Mouse (Mus musculus) limb, embryonic 13.5 days (tissue): Measurements from ENCODE around the gene Apoa2. TPM values are rescaled to one million over a fixed set of nuclear protein-coding genes. Genes with fewer than 3 reads are reported as not detected.
"Not testable (repeated sequence)": the region's sequence is repeated elsewhere in the genome, so short reads cannot be mapped to it uniquely, and the experiment has no call there.

Experiments
- ATAC-seq: fragments of 200-750 bp; cut with Nextera tagmentation; 2 replicates; pipeline ENCODE4 v1.8.0; 2017; ENCODE audit warnings: low read depth, moderate number of reproducible peaks, moderate TSS enrichment; ENCODE audit not compliant: low FRiP score
- H3K27ac ChIP-seq: fragments of 300-500 bp; sonication (generic); 2 replicates; pipeline ENCODE4 v1.5.1; 2015; ENCODE audit warnings: inconsistent platforms, mild to moderate bottlenecking, moderate library complexity
- H3K27me3 ChIP-seq: fragments of 300-500 bp; sonication (generic); 2 replicates; pipeline ENCODE4 v1.6.1; 2015; ENCODE audit warnings: mild to moderate bottlenecking, inconsistent platforms
- H3K36me3 ChIP-seq: fragments of 300-500 bp; sonication (generic); 2 replicates; pipeline ENCODE4 v1.6.1; 2015; ENCODE audit warnings: inconsistent platforms, mild to moderate bottlenecking, moderate library complexity
- H3K4me1 ChIP-seq: fragments of 300-500 bp; sonication (generic); 2 replicates; pipeline ENCODE4 v1.6.1; 2015; ENCODE audit warnings: inconsistent platforms
- H3K4me2 ChIP-seq: fragments of 300-500 bp; sonication (generic); replicated peaks from 2 replicates; pipeline ENCODE4 v1.6.1; 2015; ENCODE audit warnings: inconsistent platforms, mild to moderate bottlenecking, moderate library complexity
- H3K4me3 ChIP-seq: fragments of 300-500 bp; sonication (generic); 2 replicates; pipeline ENCODE4 v1.5.1; 2015; ENCODE audit warnings: moderate library complexity, mild to moderate bottlenecking, inconsistent platforms
- H3K9ac ChIP-seq: fragments of 300-500 bp; sonication (generic); 2 replicates; pipeline ENCODE4 v1.6.1; 2015; ENCODE audit warnings: mild to moderate bottlenecking, inconsistent platforms
- H3K9me3 ChIP-seq: fragments of 300-500 bp; sonication (generic); 2 replicates; pipeline ENCODE4 v1.6.1; 2016; ENCODE audit warnings: inconsistent platforms
- WGBS: fragments of 180-500 bp; shearing (Covaris S2); methylation state at CpG from one replicate; pipeline ENCODE4 v1.1.7; 2015; 5-methylcytosine and 5-hydroxymethylcytosine counted together
- polyA plus RNA-seq: library from polyadenylated mRNA; unstranded; fragments of >200 nt; fragmentation: Nextera tagmentation; extraction: Ambion mirVana; gene quantifications from 2 replicates; pipeline ENCODE4 v1.2.1, GENCODE M21; 2015

The Apoa2 gene
- polyA plus RNA-seq, 1 experiment from 2014 or later: 2.0 TPM

DNA sequence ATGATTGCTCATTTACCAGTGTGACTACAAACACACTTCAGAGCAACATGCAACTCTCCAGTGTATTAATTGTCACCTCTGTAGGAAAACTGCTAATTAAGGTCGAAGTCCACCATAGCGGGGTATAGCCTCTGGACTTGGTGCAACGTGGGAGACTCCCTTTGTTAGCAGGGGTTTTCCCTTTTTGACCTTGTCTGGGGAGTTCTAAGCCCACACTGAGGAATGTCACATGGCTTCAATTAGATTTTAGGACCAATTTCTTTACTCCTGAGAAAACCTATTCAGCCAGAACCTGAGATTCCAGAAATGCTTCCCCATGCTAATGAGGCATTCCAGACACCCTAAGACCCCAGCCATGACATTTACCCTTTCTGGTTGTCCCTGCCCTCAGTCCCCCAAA, 5.4 kb downstream of the Apoa2 start:
- Histone ChIP-seq H3K4me1 (peaks cover 16% of the 10 kb centered on the region), H3K36me3 (peaks cover 20% of the 10 kb centered on the region), H3K4me3 (no peak overlapping the region), H3K27me3 (no peaks in the 10 kb centered on the region), H3K27ac (peak overlapping the region; percentile 40; the same call in 1 of the 2 replicates), H3K9me3 (no peaks in the 10 kb centered on the region), H3K9ac (no peak overlapping the region), H3K4me2 (no peak overlapping the region)
- ATAC-seq: peak; percentile 66; the same call in 1 of the 2 replicates
- WGBS: 17% methylated on average over 3 of the region's 3 CpGs

DNA sequence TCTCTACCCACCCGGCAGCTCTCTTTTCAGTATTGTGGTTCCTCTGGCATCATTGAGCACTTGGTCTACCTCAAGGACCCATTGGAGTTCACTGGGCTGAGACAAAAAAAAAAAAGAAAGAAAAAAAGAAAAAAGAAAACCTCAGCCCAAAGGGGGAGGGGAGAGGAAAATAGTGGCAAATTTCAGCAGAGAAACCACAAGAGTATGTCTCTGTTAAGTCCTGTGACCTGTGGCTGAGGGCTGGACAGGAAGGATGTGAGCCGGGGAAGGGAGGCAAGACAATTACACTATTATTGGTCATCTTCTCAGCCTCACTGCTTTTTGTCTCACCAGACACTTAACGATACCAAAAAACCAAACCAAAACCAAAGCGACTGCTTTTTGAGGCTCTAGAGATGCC, 7.0 kb downstream of the Apoa2 start:
- no peak for ATAC-seq
- H3K4me2 ChIP-seq: no peak overlapping the region
- WGBS: 81% methylated on average over 4 of the region's 4 CpGs
- no peak overlapping the region for H3K27ac ChIP-seq
- no peaks in the 10 kb centered on the region for H3K9me3 ChIP-seq
- H3K4me1 ChIP-seq: peaks cover 16% of the 10 kb centered on the region
- H3K4me3 ChIP-seq: no peak overlapping the region
- peaks cover 36% of the 10 kb centered on the region for H3K36me3 ChIP-seq
- H3K9ac ChIP-seq: no peak overlapping the region
- H3K27me3 ChIP-seq: no peaks in the 10 kb centered on the region

DNA sequence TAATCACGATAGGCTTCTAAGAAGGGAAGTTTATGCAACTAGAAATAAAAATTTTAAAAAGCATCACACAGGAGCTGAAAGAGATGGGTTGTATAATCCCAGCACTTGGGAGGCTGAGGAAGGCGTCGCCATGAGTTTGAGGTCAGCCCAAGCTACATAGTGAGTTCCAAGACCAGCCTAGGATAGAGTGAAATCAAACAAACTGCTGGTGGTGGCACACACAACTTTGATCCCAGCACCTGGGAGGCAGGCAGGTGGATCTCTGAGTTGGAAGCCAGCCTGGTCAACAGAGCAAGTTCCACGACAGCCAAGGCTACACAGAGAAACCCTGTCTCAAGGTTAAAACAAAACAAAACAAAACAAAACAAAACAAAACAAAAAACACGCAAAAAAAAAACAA, 7.5 kb downstream of the Apoa2 start:
- Histone ChIP-seq H3K27me3 (no peaks in the 10 kb centered on the region), H3K9ac (no peak overlapping the region), H3K36me3 (peaks cover 41% of the 10 kb centered on the region), H3K4me2 (no peak overlapping the region), H3K4me3 (no peak overlapping the region), H3K27ac (no peak overlapping the region), H3K9me3 (no peaks in the 10 kb centered on the region), H3K4me1 (peaks cover 16% of the 10 kb centered on the region)
- no peak for ATAC-seq
- 78% methylated on average over 5 of the region's 5 CpGs for WGBS

DNA sequence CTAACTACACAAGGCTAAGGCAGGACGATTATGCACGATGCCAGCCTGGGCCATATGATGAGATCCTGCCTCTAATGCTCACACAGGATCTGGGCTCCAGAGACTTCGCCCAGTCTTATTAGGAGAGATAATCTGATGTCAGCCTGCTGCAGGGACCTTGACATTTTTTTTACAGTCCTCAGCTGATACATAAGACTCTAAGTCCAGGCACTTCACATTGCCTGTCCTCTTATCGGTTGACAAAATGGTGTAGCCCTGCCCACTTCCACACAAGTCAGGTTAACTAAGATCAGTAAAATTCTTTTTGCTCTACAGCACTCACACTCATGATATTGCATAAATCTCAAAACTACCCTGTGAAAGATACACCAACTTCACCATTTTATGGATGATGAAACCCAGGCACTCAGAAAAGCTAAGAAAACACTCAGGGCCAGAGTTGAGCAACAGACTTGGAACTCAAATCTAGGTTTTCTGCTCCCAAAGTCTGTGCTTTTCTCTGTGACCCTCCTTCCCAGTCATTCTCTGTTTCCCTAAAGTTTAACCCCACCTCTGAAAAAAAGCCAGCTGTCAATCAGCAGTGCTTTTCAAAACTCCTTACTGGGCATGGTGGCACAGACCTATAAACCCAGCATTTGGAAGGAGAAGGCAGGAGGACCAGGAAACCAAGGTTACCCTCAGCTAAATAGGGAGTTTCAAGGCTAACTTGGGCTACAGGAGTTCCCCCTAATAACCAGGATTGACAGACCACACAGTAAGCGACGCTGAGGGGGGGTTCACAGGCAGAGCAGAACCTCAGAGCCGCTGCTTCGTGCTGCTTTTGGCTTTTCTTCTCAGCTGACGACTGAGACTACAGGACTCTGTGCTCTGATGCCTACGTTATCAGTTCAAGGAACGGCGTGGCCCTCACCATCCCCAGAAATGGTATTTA, 8.2 kb downstream of the Apoa2 start:
- no peaks in the 10 kb centered on the region for H3K27me3 ChIP-seq
- H3K4me3 ChIP-seq: no peak overlapping the region
- peaks cover 48% of the 10 kb centered on the region for H3K36me3 ChIP-seq
- no peak overlapping the region for H3K27ac ChIP-seq
- ATAC-seq: no peak
- H3K4me2 ChIP-seq: no peak overlapping the region
- no peak overlapping the region for H3K9ac ChIP-seq
- peaks cover 16% of the 10 kb centered on the region for H3K4me1 ChIP-seq
- WGBS: 85% methylated on average over 12 of the region's 12 CpGs
- H3K9me3 ChIP-seq: no peaks in the 10 kb centered on the region

DNA sequence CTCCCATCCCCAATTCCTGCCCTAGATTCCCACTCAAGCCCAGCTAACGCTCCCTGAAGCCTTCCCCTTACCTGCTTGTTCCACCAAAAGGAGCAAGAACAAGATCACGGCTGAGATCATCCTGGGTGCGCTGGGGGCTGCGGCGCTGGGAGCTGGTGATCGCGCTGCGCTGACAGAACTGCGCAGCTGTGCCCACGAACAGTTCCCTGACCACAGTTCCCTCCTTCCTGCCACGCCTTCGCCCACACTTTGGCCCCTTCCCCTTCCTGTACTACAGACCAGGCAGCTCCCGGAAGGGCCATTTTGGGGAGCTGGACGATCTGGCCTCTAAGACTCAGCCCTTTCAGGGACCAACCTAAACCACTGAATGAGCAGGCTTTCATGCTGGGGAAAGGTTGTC, 9.3 kb downstream of the Apoa2 start, which contains the start of gene Fcer1g:
TSS of gene Fcer1g (minus strand) at position 240 of the 400 bp plus-strand sequence.
- Histone ChIP-seq H3K9me3 (no peaks in the 10 kb centered on the region), H3K27ac (no peak within 1 kb of the TSS), H3K4me3 (no peak within 1 kb of the TSS), H3K4me2 (no peak within 1 kb of the TSS), H3K4me1 (peaks cover 16% of the 10 kb centered on the region), H3K9ac (no peak within 1 kb of the TSS), H3K36me3 (peaks cover 58% of the 10 kb centered on the region), H3K27me3 (no peaks in the 10 kb centered on the region)
- no peak for ATAC-seq
- 93% methylated on average over 14 of the region's 14 CpGs for WGBS

DNA sequence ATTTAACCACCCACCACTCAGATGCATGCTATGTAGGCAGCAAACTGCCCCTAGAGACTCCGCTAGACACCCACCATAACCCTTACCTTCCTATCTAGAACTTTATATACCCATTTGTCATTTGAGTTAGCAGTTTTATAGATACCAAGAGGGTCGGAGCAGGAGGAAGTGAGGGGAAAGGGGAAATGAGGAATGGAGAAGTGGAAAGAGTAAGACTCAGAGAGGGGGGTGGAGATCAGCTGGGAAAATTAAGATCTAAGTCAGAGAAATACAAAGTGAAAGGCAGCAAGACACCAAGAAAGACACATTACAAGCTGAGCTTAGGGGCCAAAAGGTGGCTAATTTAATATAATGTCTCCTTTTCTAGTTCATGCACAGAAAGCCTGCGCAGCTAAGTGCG, 9.7 kb downstream of the Apoa2 start:
- no peak for ATAC-seq
- Histone ChIP-seq H3K27me3 (no peaks in the 10 kb centered on the region), H3K27ac (no peak overlapping the region), H3K4me1 (peaks cover 16% of the 10 kb centered on the region), H3K9me3 (no peaks in the 10 kb centered on the region), H3K36me3 (peaks cover 63% of the 10 kb centered on the region), H3K4me2 (no peak overlapping the region), H3K4me3 (no peak overlapping the region), H3K9ac (no peak overlapping the region)
- 84% methylated on average over 4 of the region's 4 CpGs for WGBS

DNA sequence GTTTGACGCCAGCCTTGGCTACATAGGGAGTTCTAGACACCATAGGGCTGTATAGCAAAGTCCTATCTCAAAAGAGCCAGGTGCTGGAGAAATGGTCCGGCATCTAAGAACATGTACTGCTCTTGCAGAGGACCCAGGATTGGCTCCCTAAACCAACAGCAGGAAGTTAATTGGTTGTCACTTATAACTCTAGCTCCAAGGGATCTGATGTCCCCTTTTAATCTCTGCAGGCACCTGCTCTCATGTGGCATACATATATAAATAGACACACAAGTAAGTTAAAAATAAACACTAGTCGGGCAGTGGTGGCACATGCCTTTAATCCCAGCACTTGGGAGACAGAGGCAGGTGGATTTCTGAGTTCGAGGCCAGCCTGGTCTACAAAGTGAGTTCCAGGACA, 10.9 kb downstream of the Apoa2 start:
- WGBS: 93% methylated on average over 4 of the region's 4 CpGs
- Histone ChIP-seq H3K9ac (no peak overlapping the region), H3K4me3 (no peak overlapping the region), H3K36me3 (peaks cover 75% of the 10 kb centered on the region), H3K27me3 (no peaks in the 10 kb centered on the region), H3K4me2 (no peak overlapping the region), H3K4me1 (peaks cover 4% of the 10 kb centered on the region), H3K27ac (no peak overlapping the region), H3K9me3 (no peaks in the 10 kb centered on the region)
- no peak for ATAC-seq

DNA sequence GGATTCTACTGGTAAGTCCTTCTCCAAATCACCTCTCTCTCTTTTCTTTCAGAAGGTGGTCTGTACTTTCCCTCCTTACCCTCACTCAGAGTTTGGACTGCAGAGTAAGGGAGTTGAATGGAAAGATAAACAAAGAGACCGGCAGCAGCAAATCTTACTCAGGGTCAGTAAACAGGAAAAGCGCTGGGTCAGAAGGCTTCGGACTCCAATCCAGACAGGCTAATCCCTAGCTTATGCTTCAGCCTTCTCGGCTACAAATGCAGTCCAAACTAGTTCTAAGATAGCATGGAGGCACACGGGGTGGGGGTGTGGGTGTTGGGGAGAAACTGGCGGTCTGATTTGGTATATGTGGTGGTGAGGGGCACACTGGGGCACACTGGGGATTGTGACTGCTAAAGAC, 12.6 kb downstream of the Apoa2 start:
- H3K36me3 ChIP-seq: peaks cover 92% of the 10 kb centered on the region
- H3K27me3 ChIP-seq: no peaks in the 10 kb centered on the region
- no peak overlapping the region for H3K4me3 ChIP-seq
- H3K4me2 ChIP-seq: no peak overlapping the region
- no peak for ATAC-seq
- no peak overlapping the region for H3K9ac ChIP-seq
- no peaks in the 10 kb centered on the region for H3K9me3 ChIP-seq
- no peak overlapping the region for H3K27ac ChIP-seq
- WGBS: 90% methylated on average over 6 of the region's 6 CpGs
- H3K4me1 ChIP-seq: no peaks in the 10 kb centered on the region

DNA sequence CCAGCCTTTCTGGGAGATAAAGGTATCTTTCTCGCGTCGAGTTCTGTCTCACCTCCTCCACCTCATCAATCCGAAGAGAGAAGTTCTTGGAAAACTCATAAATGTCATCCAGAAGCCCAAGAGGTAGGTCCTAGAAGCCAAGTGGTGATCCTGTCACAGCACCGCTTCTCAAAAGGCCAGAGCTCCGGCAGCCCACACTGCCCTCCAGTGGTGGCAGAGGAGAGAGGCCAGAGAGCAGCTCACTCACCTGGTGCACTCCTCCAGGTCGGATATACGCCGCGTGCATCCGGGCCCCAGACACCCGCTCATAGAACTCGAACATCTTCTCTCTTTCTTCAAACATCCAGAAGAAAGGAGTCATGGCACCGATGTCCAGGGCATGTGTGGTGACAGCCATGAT, 13.6 kb downstream of the Apoa2 start:
- Histone ChIP-seq H3K36me3 (peaks cover 99% of the 10 kb centered on the region), H3K9me3 (no peaks in the 10 kb centered on the region), H3K4me3 (no peak overlapping the region), H3K9ac (no peak overlapping the region), H3K27me3 (no peaks in the 10 kb centered on the region), H3K4me2 (no peak overlapping the region), H3K4me1 (no peaks in the 10 kb centered on the region), H3K27ac (no peak overlapping the region)
- 73% methylated on average over 14 of the region's 14 CpGs for WGBS
- ATAC-seq: no peak

DNA sequence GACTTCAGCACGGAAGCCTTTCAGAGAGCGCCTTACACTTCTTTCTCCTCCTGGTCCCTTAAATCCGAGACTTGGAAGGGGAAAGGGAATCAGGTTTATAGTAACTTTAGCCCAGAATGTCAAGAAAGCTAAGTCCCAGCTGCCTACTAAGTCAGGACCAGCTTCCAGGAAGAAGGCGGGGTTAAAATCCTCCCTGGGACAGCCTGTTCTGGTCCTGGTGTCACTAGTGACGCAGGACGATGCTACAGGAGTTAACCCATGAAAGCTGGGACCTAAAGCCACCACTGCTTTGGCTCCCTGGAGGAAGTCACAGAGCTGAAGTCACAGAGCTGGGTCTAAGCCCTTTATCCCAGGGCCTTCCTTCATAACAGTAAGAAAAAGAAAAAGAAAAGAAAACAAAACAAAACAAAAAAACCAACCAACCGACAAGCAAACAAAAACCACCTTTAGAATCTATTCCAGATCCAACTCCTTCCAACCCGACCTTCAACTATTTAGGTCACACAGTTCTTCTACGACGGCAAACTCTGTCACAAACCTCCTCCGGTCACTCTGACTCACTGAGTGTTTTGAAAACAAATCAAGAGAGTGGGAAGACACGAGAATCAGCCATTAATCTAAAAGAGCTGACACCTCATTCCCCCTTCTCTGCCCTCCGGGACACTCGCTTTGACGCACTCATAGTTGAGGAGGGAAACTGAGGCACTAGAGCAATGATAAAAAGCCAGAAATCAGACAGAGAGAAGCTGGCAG, 15.3 kb downstream of the Apoa2 start:
- Histone ChIP-seq H3K27ac (no peak overlapping the region), H3K4me3 (no peak overlapping the region), H3K4me2 (no peak overlapping the region), H3K36me3 (peaks cover 96% of the 10 kb centered on the region), H3K9me3 (no peaks in the 10 kb centered on the region), H3K27me3 (no peaks in the 10 kb centered on the region), H3K9ac (0 out of 2 replicates have a peak overlapping the region, but pooled peaks have one; percentile 19), H3K4me1 (peaks cover 3% of the 10 kb centered on the region; the same call in 1 of the 2 replicates)
- 83% methylated on average over 15 of the region's 15 CpGs for WGBS
- no peak for ATAC-seq

DNA sequence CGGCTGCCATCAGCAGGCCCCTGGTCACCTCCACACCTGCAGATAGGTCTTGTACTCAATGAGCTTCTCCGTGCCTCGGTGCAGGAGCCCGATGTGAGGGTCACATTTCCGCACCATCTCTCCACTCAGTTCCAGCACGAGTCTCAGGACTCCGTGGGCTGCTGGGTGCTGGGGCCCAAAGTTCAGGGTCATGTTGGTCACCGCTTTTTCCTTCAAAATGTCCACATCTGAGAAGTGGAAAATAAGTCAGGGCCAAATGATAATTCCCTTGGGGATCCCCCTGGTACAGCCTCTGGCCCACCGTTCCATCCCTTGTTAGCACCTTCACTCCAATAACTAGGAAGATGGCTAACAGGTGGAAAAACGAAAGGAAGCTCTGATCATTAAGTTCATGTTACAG, 16.1 kb downstream of the Apoa2 start:
- Histone ChIP-seq H3K9ac (no peak overlapping the region), H3K9me3 (no peaks in the 10 kb centered on the region), H3K4me3 (no peak overlapping the region), H3K4me2 (no peak overlapping the region), H3K27me3 (no peaks in the 10 kb centered on the region), H3K4me1 (peaks cover 9% of the 10 kb centered on the region), H3K36me3 (peaks cover 93% of the 10 kb centered on the region), H3K27ac (no peak overlapping the region)
- 86% methylated on average over 10 of the region's 10 CpGs for WGBS
- no peak for ATAC-seq

DNA sequence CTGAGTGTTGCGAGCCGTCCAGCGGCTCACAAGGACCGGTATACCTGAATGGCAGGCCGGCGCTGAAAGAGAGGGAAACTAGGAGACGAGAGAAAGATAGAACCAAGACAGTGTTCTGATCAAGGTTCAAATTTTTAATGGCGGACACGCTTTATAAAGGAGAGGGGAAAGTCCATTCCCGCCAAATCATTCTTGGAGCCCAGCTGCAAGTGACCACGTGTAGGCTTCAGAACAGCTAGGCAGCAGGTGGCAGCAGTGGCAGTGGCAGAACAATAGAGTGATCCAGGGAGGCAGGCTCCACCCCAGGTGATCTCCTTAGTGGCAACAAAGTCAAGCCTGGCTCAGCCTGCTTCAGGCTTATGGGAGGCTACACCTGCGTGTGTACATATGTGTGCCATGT, 17.1 kb downstream of the Apoa2 start:
- H3K9ac ChIP-seq, ATAC-seq, H3K9me3 ChIP-seq, H3K4me3 ChIP-seq, H3K27ac ChIP-seq, H3K4me2 ChIP-seq, H3K27me3 ChIP-seq: not testable (repeated sequence)
- Histone ChIP-seq H3K4me1 (peaks cover 15% of the 10 kb centered on the region), H3K36me3 (peaks cover 83% of the 10 kb centered on the region)
- WGBS: 86% methylated on average over 12 of the region's 12 CpGs
